Mouse (Mus musculus): Measurements from ENCODE around the gene Ptp4a2. TPM values are rescaled to one million over a fixed set of nuclear protein-coding genes. Genes with fewer than 3 reads are reported as not detected.
"Not testable (repeated sequence)": the region's sequence is repeated elsewhere in the genome, so short reads cannot be mapped to it uniquely, and the experiment has no call there.

Gene Ptp4a2
- polyA plus RNA-seq, 1 experiment from 2014 or later = 228 TPM

- Histone ChIP-seq H3K27ac (replicated peaks) (peak overlapping the region; percentile 86), H3K9ac (0 out of 2 replicates have a peak overlapping the region, but pooled peaks have one; percentile 44), H3K4me2 (peak overlapping the region; percentile 59), H3K4me1 (replicated peaks) (peaks cover 25% of the 10 kb centered on the region), H3K9me3 (no peaks in the 10 kb centered on the region), H3K27me3 (no peaks in the 10 kb centered on the region), H3K4me3 (peak overlapping the region; percentile 31; the same call in 1 of the 2 replicates), H3K36me3 (no peaks in the 10 kb centered on the region)
- ATAC-seq (ENCODE audit: low FRiP score, low read depth) = no peak
- 60% methylated on average over 11 of the region's 11 CpGs for WGBS
Observed at GRCm38 (mm10) chr4:129877967-129878655, 67.1 kb downstream of the Ptp4a2 start.

- H3K27me3 ChIP-seq = no peaks in the 10 kb centered on the region
Observed at GRCm38 (mm10) chr4:129878656-129879145, 67.7 kb downstream of the Ptp4a2 start.

DNA sequence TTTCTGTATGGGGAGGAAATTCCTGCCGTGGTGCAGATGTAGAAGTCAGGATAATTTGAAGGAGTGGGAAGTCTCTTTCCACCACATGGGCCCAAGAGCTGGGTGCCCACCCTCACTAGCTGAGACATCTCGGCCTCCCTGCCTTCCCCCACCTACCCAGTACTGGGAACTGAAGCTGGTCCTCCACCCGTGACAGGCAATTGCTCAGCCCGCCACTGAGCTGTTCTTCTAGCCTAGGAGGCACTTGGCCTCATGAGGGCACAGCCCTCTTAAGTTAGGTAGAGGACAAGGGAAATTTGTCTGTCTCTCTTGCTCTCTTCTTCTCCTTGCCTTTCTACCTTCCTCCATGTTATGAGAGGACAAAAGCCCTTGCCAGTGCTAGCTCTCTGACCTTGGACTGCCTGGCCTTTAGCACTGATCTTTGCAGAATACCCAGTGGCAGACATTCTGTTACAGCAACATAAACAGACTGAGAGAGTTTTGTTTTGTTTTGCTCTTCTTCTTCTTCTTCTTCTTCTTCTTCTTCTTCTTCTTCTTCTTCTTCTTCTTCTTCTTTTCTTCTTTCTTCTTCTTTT lies 68.3 kb downstream of the Ptp4a2 start:
- 66% methylated on average over 4 of the region's 4 CpGs for WGBS
- no peak overlapping the region for H3K4me2 ChIP-seq
- ATAC-seq (ENCODE audit: low FRiP score, low read depth) = no peak

More at GRCm38 (mm10) chr4:129878656-129879145, 67.7 kb downstream of the Ptp4a2 start:
- no peaks in the 10 kb centered on the region for H3K9me3 ChIP-seq
- WGBS = 73% methylated on average over 8 of the region's 8 CpGs
- no peak for ATAC-seq (ENCODE audit: low FRiP score, low read depth)
- H3K36me3 ChIP-seq = no peaks in the 10 kb centered on the region
- no peak overlapping the region for H3K4me2 ChIP-seq
- no peak overlapping the region for H3K9ac ChIP-seq
- H3K4me1 ChIP-seq (replicated peaks) = peaks cover 25% of the 10 kb centered on the region
- H3K27ac ChIP-seq (replicated peaks) = no peak overlapping the region
- no peak overlapping the region for H3K4me3 ChIP-seq

GRCm38 (mm10) chr4:129880615-129881014 lies 69.6 kb downstream of the Ptp4a2 start:
- H3K9ac ChIP-seq = no peak overlapping the region
- H3K27ac ChIP-seq (replicated peaks) = no peak overlapping the region
- H3K36me3 ChIP-seq = no peaks in the 10 kb centered on the region
- no peaks in the 10 kb centered on the region for H3K27me3 ChIP-seq
- 86% methylated on average over 7 of the region's 7 CpGs for WGBS
- H3K4me3 ChIP-seq = no peak overlapping the region
- no peak for ATAC-seq (ENCODE audit: low FRiP score, low read depth)
- no peaks in the 10 kb centered on the region for H3K9me3 ChIP-seq
- peaks cover 32% of the 10 kb centered on the region for H3K4me1 ChIP-seq (replicated peaks)
- H3K4me2 ChIP-seq = no peak overlapping the region

More for the DNA sequence above, 68.3 kb downstream of the Ptp4a2 start:
- Histone ChIP-seq H3K4me1 (replicated peaks) (peaks cover 29% of the 10 kb centered on the region), H3K4me3 (no peak overlapping the region), H3K36me3 (no peaks in the 10 kb centered on the region), H3K9me3 (no peaks in the 10 kb centered on the region), H3K27me3 (no peaks in the 10 kb centered on the region), H3K27ac (replicated peaks) (no peak overlapping the region), H3K9ac (no peak overlapping the region)

DNA sequence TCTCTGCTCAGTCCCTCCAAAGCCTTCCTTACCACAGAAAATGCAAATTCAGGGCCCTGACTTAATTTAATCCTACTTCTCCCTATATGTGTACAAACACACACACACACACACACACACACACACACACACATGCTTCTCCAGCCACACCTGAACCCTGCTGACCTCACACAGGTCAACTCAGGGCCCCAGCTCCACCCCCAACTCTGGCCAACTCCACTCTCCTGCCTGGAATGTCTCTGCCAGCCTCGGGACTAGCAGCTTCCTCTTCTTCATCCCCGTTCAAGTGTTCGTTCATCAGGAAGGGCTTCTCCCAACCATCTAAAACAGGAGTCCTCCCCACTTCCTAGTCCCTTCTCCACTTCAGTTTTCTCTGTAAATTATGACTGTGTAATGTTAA lies 70.6 kb downstream of the Ptp4a2 start:
- H3K4me3 ChIP-seq = no peak overlapping the region
- no peak overlapping the region for H3K9ac ChIP-seq
- ATAC-seq (ENCODE audit: low FRiP score, low read depth) = no peak
- no peaks in the 10 kb centered on the region for H3K27me3 ChIP-seq
- no peak overlapping the region for H3K4me2 ChIP-seq
- H3K9me3 ChIP-seq = no peaks in the 10 kb centered on the region
- H3K4me1 ChIP-seq (replicated peaks) = peaks cover 30% of the 10 kb centered on the region
- no peak overlapping the region for H3K27ac ChIP-seq (replicated peaks)
- H3K36me3 ChIP-seq = no peaks in the 10 kb centered on the region
- 40% methylated on average over 3 of the region's 3 CpGs for WGBS

DNA sequence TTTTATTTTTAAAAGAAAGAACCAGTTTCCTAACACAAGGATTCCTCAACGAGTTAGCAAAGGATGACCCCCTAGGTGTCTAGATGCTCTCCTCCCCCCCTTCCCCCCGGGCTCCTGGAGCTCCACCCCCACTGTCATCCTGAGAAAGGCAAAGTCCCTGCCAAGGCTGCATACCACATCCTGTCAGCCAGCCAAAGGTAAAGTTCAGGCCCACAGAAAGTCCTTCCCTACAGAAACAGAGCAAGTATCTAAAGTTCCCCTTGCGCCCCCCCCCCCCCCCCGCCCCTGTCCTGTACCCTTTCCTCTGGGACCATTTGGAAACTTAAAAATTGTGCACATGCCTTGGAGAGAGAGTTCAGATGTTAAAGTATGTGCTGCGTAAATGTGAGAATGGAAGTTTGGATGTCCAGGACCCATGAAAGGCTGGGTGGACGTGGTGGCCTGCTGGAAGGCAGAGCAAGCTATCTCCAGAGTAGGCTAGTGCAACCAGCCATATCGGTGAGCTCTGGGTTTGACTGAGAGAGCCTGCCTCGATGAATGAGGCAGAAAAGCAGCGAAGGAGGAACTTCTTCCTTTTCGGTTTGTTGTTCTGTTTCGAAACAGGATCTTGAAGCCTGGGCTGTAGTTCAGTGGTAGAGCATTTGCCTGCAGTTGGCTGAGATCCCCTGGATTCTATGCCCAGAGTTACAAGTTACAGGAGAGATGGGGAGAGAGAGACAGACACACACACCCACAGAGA lies 71.7 kb downstream of the Ptp4a2 start:
- no peak overlapping the region for H3K9ac ChIP-seq
- no peak for ATAC-seq (ENCODE audit: low FRiP score, low read depth)
- H3K27me3 ChIP-seq = no peaks in the 10 kb centered on the region
- no peak overlapping the region for H3K27ac ChIP-seq (replicated peaks)
- WGBS = 37% methylated on average over 11 of the region's 11 CpGs
- H3K4me2 ChIP-seq = peak overlapping the region; percentile 30
- peaks cover 19% of the 10 kb centered on the region for H3K4me1 ChIP-seq (replicated peaks)
- no peak overlapping the region for H3K4me3 ChIP-seq
- no peaks in the 10 kb centered on the region for H3K9me3 ChIP-seq
- H3K36me3 ChIP-seq = no peaks in the 10 kb centered on the region

- ATAC-seq (ENCODE audit: low FRiP score, low read depth) = peak; percentile 63; the same call in 1 of the 2 replicates
- H3K36me3 ChIP-seq = no peaks in the 10 kb centered on the region
- H3K9me3 ChIP-seq = no peaks in the 10 kb centered on the region
- H3K27me3 ChIP-seq = no peaks in the 10 kb centered on the region
- peak overlapping the region; percentile 33 for H3K4me2 ChIP-seq
- peak overlapping the region; percentile 23; the same call in 1 of the 2 replicates for H3K27ac ChIP-seq (replicated peaks)
- 51% methylated on average over 12 of the region's 12 CpGs for WGBS
- no peak overlapping the region for H3K9ac ChIP-seq
- peaks cover 16% of the 10 kb centered on the region for H3K4me1 ChIP-seq (replicated peaks)
- no peak overlapping the region for H3K4me3 ChIP-seq
Observed at GRCm38 (mm10) chr4:129884041-129884930, 73.3 kb downstream of the Ptp4a2 start.

DNA sequence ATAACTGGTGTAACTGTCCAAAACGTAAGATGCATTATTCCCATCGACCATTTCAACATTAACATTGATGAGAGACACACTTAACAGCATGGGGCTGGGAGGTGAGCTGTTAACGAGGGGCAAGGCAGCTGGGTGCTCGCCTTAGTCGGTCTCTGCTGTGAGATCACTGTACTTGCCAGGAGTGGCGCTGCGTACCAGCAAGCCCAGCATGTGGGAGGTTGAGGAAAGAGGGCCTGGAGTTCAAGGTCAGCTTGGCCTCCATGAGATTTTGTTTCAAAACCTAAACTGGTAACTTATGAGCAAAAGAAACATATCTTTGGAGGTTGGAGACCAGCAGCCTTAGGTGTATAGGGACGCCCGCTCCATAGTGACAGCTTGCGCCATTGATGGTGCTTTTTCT lies 78.6 kb downstream of the Ptp4a2 start:
- Histone ChIP-seq H3K4me3 (no peak overlapping the region), H3K9me3 (no peaks in the 10 kb centered on the region), H3K4me1 (replicated peaks) (no peaks in the 10 kb centered on the region), H3K27me3 (no peaks in the 10 kb centered on the region), H3K9ac (no peak overlapping the region), H3K27ac (replicated peaks) (no peak overlapping the region), H3K4me2 (no peak overlapping the region), H3K36me3 (no peaks in the 10 kb centered on the region)
- no peak for ATAC-seq (ENCODE audit: low FRiP score, low read depth)
- WGBS = 75% methylated on average over 10 of the region's 10 CpGs

GRCm38 (mm10) chr4:129890094-129890493 lies 79.1 kb downstream of the Ptp4a2 start:
- no peak overlapping the region for H3K27ac ChIP-seq (replicated peaks)
- ATAC-seq (ENCODE audit: low FRiP score, low read depth) = no peak
- H3K4me3 ChIP-seq = no peak overlapping the region

DNA sequence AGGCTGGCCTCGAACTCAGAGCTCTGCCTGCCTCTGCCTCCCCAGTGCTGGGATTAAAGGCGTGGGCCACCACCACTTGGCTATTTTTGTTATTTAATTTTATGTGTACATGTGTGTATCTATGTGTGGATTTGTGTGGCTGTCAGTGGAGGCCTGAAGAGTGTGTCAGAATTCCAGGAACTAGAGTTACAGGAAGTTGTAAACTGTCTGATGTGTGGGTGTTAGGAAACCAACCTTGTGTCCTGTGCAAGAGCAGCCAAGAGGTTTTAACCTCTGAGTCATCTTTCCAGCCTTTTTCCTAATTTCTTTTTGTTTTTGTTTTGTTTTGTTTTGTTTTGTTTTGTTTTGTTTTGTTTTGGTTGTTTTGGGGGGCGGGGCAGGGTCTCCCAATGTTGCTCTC lies 83.8 kb downstream of the Ptp4a2 start:
- Histone ChIP-seq H3K27ac (replicated peaks) (no peak overlapping the region), H3K9ac (no peak overlapping the region), H3K4me1 (replicated peaks) (no peaks in the 10 kb centered on the region), H3K4me3 (no peak overlapping the region), H3K36me3 (no peaks in the 10 kb centered on the region), H3K4me2 (no peak overlapping the region), H3K9me3 (no peaks in the 10 kb centered on the region), H3K27me3 (no peaks in the 10 kb centered on the region)
- no peak for ATAC-seq (ENCODE audit: low FRiP score, low read depth)
- 93% methylated on average over 3 of the region's 3 CpGs for WGBS

More at GRCm38 (mm10) chr4:129890094-129890493, 79.1 kb downstream of the Ptp4a2 start:
- Histone ChIP-seq H3K4me1 (replicated peaks) (no peaks in the 10 kb centered on the region), H3K9ac (no peak overlapping the region), H3K4me2 (no peak overlapping the region), H3K27me3 (no peaks in the 10 kb centered on the region), H3K36me3 (no peaks in the 10 kb centered on the region), H3K9me3 (no peaks in the 10 kb centered on the region)
- WGBS = 87% methylated on average over 7 of the region's 7 CpGs

DNA sequence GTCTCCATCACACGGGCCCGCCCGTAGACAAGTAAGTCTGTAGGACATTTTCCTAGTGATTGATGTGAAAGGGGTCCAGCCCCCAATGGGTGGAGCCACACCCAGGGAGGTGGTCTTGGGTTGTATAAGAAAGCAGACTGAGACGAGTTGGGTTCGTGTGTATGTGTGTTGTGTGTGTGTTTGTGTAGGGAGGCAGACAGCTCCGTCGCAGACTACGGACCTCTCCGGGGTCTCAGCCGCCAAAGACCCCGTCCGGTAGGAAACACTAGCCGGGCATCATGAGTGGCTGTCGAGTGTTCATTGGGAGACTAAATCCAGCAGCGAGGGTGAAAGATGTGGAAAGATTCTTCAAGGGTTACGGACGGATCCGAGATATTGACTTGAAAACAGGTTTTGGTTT lies 87.8 kb downstream of the Ptp4a2 start:
- WGBS = 95% methylated on average over 18 of the region's 18 CpGs

More for the DNA sequence above, 87.8 kb downstream of the Ptp4a2 start:
- not testable (repeated sequence) for H3K27ac ChIP-seq (replicated peaks); H3K27me3 ChIP-seq; H3K36me3 ChIP-seq; H3K4me3 ChIP-seq; H3K9me3 ChIP-seq; ATAC-seq (ENCODE audit: low FRiP score, low read depth); H3K9ac ChIP-seq; H3K4me1 ChIP-seq (replicated peaks); H3K4me2 ChIP-seq
